In genomic region chr6:140535504-140535903, GRCm38 (mm10) we compare ENCODE assay signal across 17 mouse cellular contexts.
DNase-seq lines count a peak whose midpoint lies in the region; ATAC-seq and TF ChIP-seq lines count a peak whose summit lies in the region.
"Had no signal": no experiment of that assay in that cellular context is flagged by ENCODE, and none has a peak within 500 bp of the region (broad histone marks: within the 10 kb centered on the region; RNA-seq: fewer than 3 reads in every experiment).

No protein-coding gene starts in this region.

- no peak overlapping the region for H3K4me2 ChIP-seq in heart, embryonic 16.5 days (ENCODE audit: low read depth, low read length)
- H3K4me2 ChIP-seq in stomach, postnatal 0 days (replicated peaks; ENCODE audit: low read depth), result no peak overlapping the region
- H3K4me2 ChIP-seq: embryonic facial prominence, embryonic 15.5 days; forebrain, embryonic 13.5 days; limb, embryonic 12.5 days; liver, embryonic 15.5 days; midbrain, embryonic 12.5 days had no signal

- H3K9ac ChIP-seq in heart, embryonic 16.5 days (ENCODE audit: low read length), result no peak overlapping the region
- no peak overlapping the region for H3K9ac ChIP-seq in stomach, postnatal 0 days (ENCODE audit: low read length)
- H3K9ac ChIP-seq: embryonic facial prominence, embryonic 15.5 days; forebrain, embryonic 13.5 days; limb, embryonic 12.5 days; liver, embryonic 15.5 days; midbrain, embryonic 12.5 days had no signal

- peaks cover 2% of the 10 kb centered on the region; the same call in 1 of the 2 replicates for H3K4me1 ChIP-seq in heart, embryonic 16.5 days (ENCODE audit: control insufficient read depth, insufficient read depth, low read length)
- no peaks in the 10 kb centered on the region for H3K4me1 ChIP-seq in stomach, postnatal 0 days (replicated peaks; ENCODE audit: control insufficient read depth, insufficient read depth)
- H3K4me1 ChIP-seq: embryonic facial prominence, embryonic 15.5 days; forebrain, embryonic 13.5 days; limb, embryonic 12.5 days; liver, embryonic 15.5 days; midbrain, embryonic 12.5 days had no signal

- peaks cover 28% of the 10 kb centered on the region for H3K36me3 ChIP-seq in heart, embryonic 16.5 days (ENCODE audit: control insufficient read depth, insufficient read depth)
- peaks cover 4% of the 10 kb centered on the region for H3K36me3 ChIP-seq in stomach, postnatal 0 days (ENCODE audit: control insufficient read depth, insufficient read depth, low read length)
- H3K36me3 ChIP-seq: liver, embryonic 15.5 days had no signal

- H3K27me3 ChIP-seq in heart, embryonic 16.5 days (ENCODE audit: control insufficient read depth, insufficient read depth, low read length), result no peaks in the 10 kb centered on the region
- H3K27me3 ChIP-seq in stomach, postnatal 0 days (ENCODE audit: control insufficient read depth, insufficient read depth, low read length), result no peaks in the 10 kb centered on the region
- H3K27me3 ChIP-seq: embryonic facial prominence, embryonic 15.5 days; forebrain, embryonic 13.5 days; limb, embryonic 12.5 days; liver, embryonic 15.5 days; midbrain, embryonic 12.5 days had no signal

- no peak for TF ChIP-seq EP300 in stomach, postnatal 0 days (optimal IDR thresholded peaks at IDR 0.05)

- peak; percentile 45; the same call in 1 of the 2 replicates for ATAC-seq in heart, embryonic 16.5 days (replicated peaks; ENCODE audit: extremely low read depth, insufficient read depth, low FRiP score)
- peak; percentile 49 for ATAC-seq in stomach, postnatal 0 days (ENCODE audit: low FRiP score, low TSS enrichment)
- ATAC-seq: forebrain, embryonic 13.5 days had no signal

- no peaks in the 10 kb centered on the region for H3K9me3 ChIP-seq in heart, embryonic 16.5 days (replicated peaks; ENCODE audit: control insufficient read depth, low read length)
- no peaks in the 10 kb centered on the region for H3K9me3 ChIP-seq in stomach, postnatal 0 days (ENCODE audit: control insufficient read depth, low read length)
- H3K9me3 ChIP-seq: embryonic facial prominence, embryonic 15.5 days; forebrain, embryonic 13.5 days; liver, embryonic 15.5 days had no signal

- H3K4me3 ChIP-seq in heart, embryonic 16.5 days (ENCODE audit: low read length), result no peak overlapping the region
- no peak overlapping the region for H3K4me3 ChIP-seq in stomach, postnatal 0 days (ENCODE audit: low read depth, low read length)
- H3K4me3 ChIP-seq: embryonic facial prominence, embryonic 15.5 days; forebrain, embryonic 13.5 days; limb, embryonic 12.5 days; liver, embryonic 15.5 days; midbrain, embryonic 12.5 days had no signal

- intact Hi-C loops in left cerebral cortex, postnatal 4 days (cut with DNase I), result no loop called here

- no peak for TF ChIP-seq CTCF in stomach, postnatal 0 days (IDR thresholded peaks at IDR 0.05; ENCODE audit: low read depth)

- WGBS in heart, embryonic 16.5 days, result 50% methylated on average over 8 of the region's 8 CpGs
- 58% methylated on average over 8 of the region's 8 CpGs for WGBS in stomach, postnatal 0 days

- no peak overlapping the region for H3K27ac ChIP-seq in heart, embryonic 16.5 days (ENCODE audit: low read length)
- H3K27ac ChIP-seq in stomach, postnatal 0 days (replicated peaks), result no peak overlapping the region
- H3K27ac ChIP-seq: embryonic facial prominence, embryonic 15.5 days; forebrain, embryonic 13.5 days; limb, embryonic 12.5 days; liver, embryonic 15.5 days; midbrain, embryonic 12.5 days had no signal

- DNase-seq in heart, adult 18-20 months, result no peak
- DNase-seq in left cerebral cortex, postnatal 4 days, result peak; percentile 45
- no peak for DNase-seq in left cerebral cortex, adult 8-10 months (ENCODE audit: low spot score in 2 of 2)
- DNase-seq in adrenal gland, adult 8-10 months, result peak; percentile 40
- DNase-seq in stomach, postnatal 0 days (ENCODE audit: low spot score), result no peak
- no peak for DNase-seq in layer of hippocampus, adult 9-10 months (ENCODE audit: low spot score)
- DNase-seq in spleen, adult 18-20 months, result no peak
- DNase-seq: cerebellum, adult 9-11 months; kidney, adult 8-10 months; right cerebral cortex, adult 18-20 months; thymus, postnatal 36 days had no signal

Comparison
In these comparisons a context has a peak if more than half of its experiments do, and no peak if none do; other contexts are left out.
1. DNase-seq: peak in left cerebral cortex, postnatal 4 days (single experiment) and adrenal gland, adult 8-10 months (single experiment); none in heart, adult 18-20 months (0 of 2), left cerebral cortex, adult 8-10 months (0 of 2), stomach, postnatal 0 days (single experiment), layer of hippocampus, adult 9-10 months (single experiment) and spleen, adult 18-20 months (0 of 2).